Mouse (Mus musculus) lung, embryonic 15.5 days (tissue): ENCODE data around the gene Galc. TPM values are rescaled to one million over a fixed set of nuclear protein-coding genes. Genes with fewer than 3 reads are reported as not detected.
"Not testable (repeated sequence)": the region's sequence is repeated elsewhere in the genome, so short reads cannot be mapped to it uniquely, and the experiment has no call there.

Experiments
- ATAC-seq: fragments of 200-750 bp; cut with Nextera tagmentation; 2 replicates; pipeline ENCODE4 v1.8.0; 2017; ENCODE audit warnings: moderate number of reproducible peaks, borderline replicate concordance; ENCODE audit not compliant: low FRiP score, low TSS enrichment; ENCODE audit errors: extremely low read depth
- H3K27ac ChIP-seq: fragments of 300-500 bp; sonication (generic); 2 replicates; pipeline ENCODE4 v1.5.1; 2015; ENCODE audit warnings: moderate library complexity, mild to moderate bottlenecking, inconsistent platforms
- H3K27me3 ChIP-seq: fragments of 300-500 bp; sonication (generic); 2 replicates; pipeline ENCODE4 v1.6.1; 2015; ENCODE audit warnings: inconsistent platforms
- H3K36me3 ChIP-seq: fragments of 300-500 bp; sonication (generic); 2 replicates; pipeline ENCODE4 v1.6.1; 2015; ENCODE audit warnings: inconsistent platforms
- H3K4me1 ChIP-seq: fragments of 300-500 bp; sonication (generic); 2 replicates; pipeline ENCODE4 v1.6.1; 2015; ENCODE audit warnings: inconsistent platforms
- H3K4me2 ChIP-seq: fragments of 300-500 bp; sonication (generic); 2 replicates; pipeline ENCODE4 v1.6.1; 2015; ENCODE audit warnings: inconsistent platforms, mild to moderate bottlenecking, moderate library complexity
- H3K4me3 ChIP-seq: fragments of 300-500 bp; sonication (generic); 2 replicates; pipeline ENCODE4 v1.5.1; 2015; ENCODE audit warnings: mild to moderate bottlenecking, inconsistent platforms
- H3K9ac ChIP-seq: fragments of 300-500 bp; sonication (generic); 2 replicates; pipeline ENCODE4 v1.6.1; 2015; ENCODE audit warnings: inconsistent platforms
- H3K9me3 ChIP-seq: fragments of 300-500 bp; sonication (generic); 2 replicates; pipeline ENCODE4 v1.6.1; 2016; ENCODE audit warnings: inconsistent platforms
- WGBS: fragments of 180-500 bp; shearing (Covaris S2); methylation state at CpG from one replicate; pipeline ENCODE4 v1.1.7; 2015; 5-methylcytosine and 5-hydroxymethylcytosine counted together
- polyA plus RNA-seq: library from polyadenylated mRNA; unstranded; fragments of >200 nt; fragmentation: Nextera tagmentation; extraction: Ambion mirVana; gene quantifications from 2 replicates; pipeline ENCODE4 v1.2.1, GENCODE M21; 2015

The Galc gene
- polyA plus RNA-seq, 1 experiment from 2014 or later = 7.8 TPM

GRCm38 (mm10) chr12:98249671-98250070, 9.6 kb downstream of the Galc start:
- Histone ChIP-seq H3K27me3 (no peaks in the 10 kb centered on the region), H3K9ac (no peak overlapping the region), H3K4me3 (no peak overlapping the region), H3K27ac (no peak overlapping the region), H3K4me2 (no peak overlapping the region), H3K36me3 (peaks cover 5% of the 10 kb centered on the region; the same call in 1 of the 2 replicates), H3K9me3 (no peaks in the 10 kb centered on the region), H3K4me1 (no peaks in the 10 kb centered on the region)
- 80% methylated on average over 3 of the region's 3 CpGs for WGBS
- ATAC-seq = no peak

- Histone ChIP-seq H3K27me3 (no peaks in the 10 kb centered on the region), H3K4me2 (no peak overlapping the region), H3K9ac (no peak overlapping the region), H3K36me3 (peaks cover 2% of the 10 kb centered on the region; the same call in 1 of the 2 replicates), H3K9me3 (no peaks in the 10 kb centered on the region), H3K4me1 (no peaks in the 10 kb centered on the region), H3K27ac (no peak overlapping the region), H3K4me3 (no peak overlapping the region)
- WGBS = 51% methylated on average over 4 of the region's 4 CpGs
- ATAC-seq = no peak
Measured at GRCm38 (mm10) chr12:98246835-98247234, 12.4 kb downstream of the Galc start.

- Histone ChIP-seq H3K36me3 (no peaks in the 10 kb centered on the region), H3K27me3 (no peaks in the 10 kb centered on the region), H3K27ac (no peak overlapping the region), H3K9me3 (no peaks in the 10 kb centered on the region), H3K9ac (no peak overlapping the region), H3K4me2 (no peak overlapping the region), H3K4me1 (no peaks in the 10 kb centered on the region), H3K4me3 (no peak overlapping the region)
- ATAC-seq = no peak
- 90% methylated on average over 5 of the region's 5 CpGs for WGBS
Measured at GRCm38 (mm10) chr12:98244865-98245264, 14.4 kb downstream of the Galc start.

- WGBS = 81% methylated on average over 4 of the region's 4 CpGs
- Histone ChIP-seq H3K9ac (no peak overlapping the region), H3K36me3 (no peaks in the 10 kb centered on the region), H3K4me3 (no peak overlapping the region), H3K4me2 (no peak overlapping the region), H3K27ac (no peak overlapping the region), H3K4me1 (no peaks in the 10 kb centered on the region), H3K27me3 (no peaks in the 10 kb centered on the region), H3K9me3 (no peaks in the 10 kb centered on the region)
- ATAC-seq = no peak
Measured at GRCm38 (mm10) chr12:98244161-98244560, 15.1 kb downstream of the Galc start.

- not testable (repeated sequence) for H3K27ac ChIP-seq, H3K4me1 ChIP-seq, H3K27me3 ChIP-seq, H3K4me2 ChIP-seq, ATAC-seq, H3K9me3 ChIP-seq, H3K36me3 ChIP-seq, H3K4me3 ChIP-seq, H3K9ac ChIP-seq
- WGBS = 78% methylated on average over 6 of the region's 6 CpGs
Measured at GRCm38 (mm10) chr12:98238478-98238877, 20.8 kb downstream of the Galc start.

GRCm38 (mm10) chr12:98227037-98227436, 32.2 kb downstream of the Galc start:
- WGBS = 85% methylated on average over 2 of the region's 2 CpGs
- no peak for ATAC-seq

GRCm38 (mm10) chr12:98223286-98223685, 36.0 kb downstream of the Galc start:
- WGBS = 75% methylated on average over 5 of the region's 5 CpGs
- H3K4me2 ChIP-seq = no peak overlapping the region
- H3K27me3 ChIP-seq = no peaks in the 10 kb centered on the region

More at GRCm38 (mm10) chr12:98227037-98227436, 32.2 kb downstream of the Galc start:
- Histone ChIP-seq H3K4me3 (no peak overlapping the region), H3K27me3 (no peaks in the 10 kb centered on the region), H3K9me3 (no peaks in the 10 kb centered on the region), H3K9ac (no peak overlapping the region), H3K4me2 (no peak overlapping the region), H3K4me1 (no peaks in the 10 kb centered on the region), H3K27ac (no peak overlapping the region), H3K36me3 (no peaks in the 10 kb centered on the region)

GRCm38 (mm10) chr12:98216432-98216831, 42.8 kb downstream of the Galc start:
- 78% methylated on average over 11 of the region's 11 CpGs for WGBS
- Histone ChIP-seq H3K4me2 (no peak overlapping the region), H3K27ac (no peak overlapping the region), H3K27me3 (no peaks in the 10 kb centered on the region), H3K9ac (no peak overlapping the region), H3K4me3 (no peak overlapping the region), H3K4me1 (no peaks in the 10 kb centered on the region), H3K9me3 (no peaks in the 10 kb centered on the region), H3K36me3 (no peaks in the 10 kb centered on the region)
- ATAC-seq = no peak

More at GRCm38 (mm10) chr12:98223286-98223685, 36.0 kb downstream of the Galc start:
- ATAC-seq = no peak
- no peaks in the 10 kb centered on the region for H3K36me3 ChIP-seq
- no peak overlapping the region for H3K27ac ChIP-seq
- no peaks in the 10 kb centered on the region for H3K4me1 ChIP-seq
- H3K4me3 ChIP-seq = no peak overlapping the region
- H3K9me3 ChIP-seq = no peaks in the 10 kb centered on the region
- no peak overlapping the region for H3K9ac ChIP-seq

GRCm38 (mm10) chr12:98215512-98215911, 43.7 kb downstream of the Galc start:
- no peak overlapping the region for H3K4me3 ChIP-seq
- no peaks in the 10 kb centered on the region for H3K36me3 ChIP-seq
- no peaks in the 10 kb centered on the region for H3K27me3 ChIP-seq
- no peak overlapping the region for H3K4me2 ChIP-seq
- no peaks in the 10 kb centered on the region for H3K4me1 ChIP-seq
- H3K27ac ChIP-seq = no peak overlapping the region
- WGBS = 55% methylated on average over 6 of the region's 6 CpGs
- no peaks in the 10 kb centered on the region for H3K9me3 ChIP-seq
- H3K9ac ChIP-seq = no peak overlapping the region
- no peak for ATAC-seq

- Histone ChIP-seq H3K36me3 (no peaks in the 10 kb centered on the region), H3K9ac (no peak overlapping the region), H3K27me3 (no peaks in the 10 kb centered on the region), H3K4me3 (no peak overlapping the region), H3K27ac (no peak overlapping the region), H3K9me3 (no peaks in the 10 kb centered on the region), H3K4me2 (no peak overlapping the region), H3K4me1 (no peaks in the 10 kb centered on the region)
- 72% methylated on average over 14 of the region's 14 CpGs for WGBS
- no peak for ATAC-seq
Measured at GRCm38 (mm10) chr12:98214191-98214590, 45.1 kb downstream of the Galc start.

GRCm38 (mm10) chr12:98213791-98214190, 45.5 kb downstream of the Galc start:
- 86% methylated on average over 7 of the region's 7 CpGs for WGBS
- no peaks in the 10 kb centered on the region for H3K27me3 ChIP-seq
- H3K27ac ChIP-seq = no peak overlapping the region
- no peaks in the 10 kb centered on the region for H3K36me3 ChIP-seq
- no peak overlapping the region for H3K4me3 ChIP-seq
- no peak for ATAC-seq
- no peak overlapping the region for H3K9ac ChIP-seq
- H3K9me3 ChIP-seq = no peaks in the 10 kb centered on the region
- H3K4me2 ChIP-seq = no peak overlapping the region
- no peaks in the 10 kb centered on the region for H3K4me1 ChIP-seq

- 93% methylated on average over 7 of the region's 7 CpGs for WGBS
- H3K4me2 ChIP-seq = no peak overlapping the region
- ATAC-seq = no peak
Measured at GRCm38 (mm10) chr12:98213332-98213731, 45.9 kb downstream of the Galc start.

More at GRCm38 (mm10) chr12:98213332-98213731, 45.9 kb downstream of the Galc start:
- H3K36me3 ChIP-seq = no peaks in the 10 kb centered on the region
- H3K4me1 ChIP-seq = no peaks in the 10 kb centered on the region
- H3K9ac ChIP-seq = no peak overlapping the region
- no peak overlapping the region for H3K4me3 ChIP-seq
- H3K9me3 ChIP-seq = no peaks in the 10 kb centered on the region
- no peaks in the 10 kb centered on the region for H3K27me3 ChIP-seq
- H3K27ac ChIP-seq = no peak overlapping the region
